Mouse (Mus musculus): Measurements from ENCODE around the gene Uba6. TPM values are rescaled to one million over a fixed set of nuclear protein-coding genes. Genes with fewer than 3 reads are reported as not detected.

Gene Uba6
- total RNA-seq (2014; fragmentation: Nextera tagmentation) (36.2 and 37.1 TPM in 2 replicates), total RNA-seq (2017) (25.6 and 30.7 TPM in 2 replicates), polyA plus RNA-seq (2012) (0.63 and 1.1 TPM in 2 replicates)

- Histone ChIP-seq H3K27me3 (ENCODE audit: insufficient read depth, low read length) (peaks cover 7% of the 10 kb centered on the region), H3K36me3 (replicated peaks) (peaks cover 16% of the 10 kb centered on the region), H3K9me3 (replicated peaks) (no peaks in the 10 kb centered on the region), H3K4me3 (ENCODE audit: low read depth, low read length) (peak within 1 kb of the TSS; percentile 92), H3K4me1 (ENCODE audit: insufficient read depth, low read depth, low read length) (peaks cover 13% of the 10 kb centered on the region)
- peak; percentile 99 for ATAC-seq (ENCODE audit: extremely low read depth, insufficient number of reproducible peaks, low FRiP score, poor library complexity, severe bottlenecking)
- peak; percentile 82 for DNase-seq (ENCODE audit: low spot score)
- TF ChIP-seq CTCF (IDR thresholded peaks at IDR 0.05; ENCODE audit: low read depth, low read length) (no peak), TAL1 (conservative IDR thresholded peaks at IDR 0.05; ENCODE audit: low read depth, low read length) (no peak), GATA2 (IDR thresholded peaks at IDR 0.05; ENCODE audit: borderline replicate concordance, low read depth, low read length) (no peak), GATA1 (IDR thresholded peaks at IDR 0.05; ENCODE audit: borderline replicate concordance, low read length) (no peak), POLR2AphosphoS5 (IDR thresholded peaks at IDR 0.05; ENCODE audit: insufficient replicate concordance, low read depth, low read length) (no peak)
These were observed at the start of gene Uba6 for GRCm38 (mm10) chr5:86172449-86173161. Gene Uba6, minus strand, starts transcription at chr5:86172803.

- Histone ChIP-seq H3K36me3 (replicated peaks) (no peaks in the 10 kb centered on the region), H3K9me3 (replicated peaks) (no peaks in the 10 kb centered on the region), H3K27me3 (ENCODE audit: insufficient read depth, low read length) (no peaks in the 10 kb centered on the region), H3K4me3 (ENCODE audit: low read depth, low read length) (no peak within 1 kb of the TSS), H3K4me1 (ENCODE audit: insufficient read depth, low read depth, low read length) (no peaks in the 10 kb centered on the region)
- DNase-seq (ENCODE audit: low spot score) (no peak), ATAC-seq (ENCODE audit: extremely low read depth, insufficient number of reproducible peaks, low FRiP score, poor library complexity, severe bottlenecking) (no peak)
- no peak for TF ChIP-seq POLR2AphosphoS5 (IDR thresholded peaks at IDR 0.05; ENCODE audit: insufficient replicate concordance, low read depth, low read length)
- TF ChIP-seq GATA1 (IDR thresholded peaks at IDR 0.05; ENCODE audit: borderline replicate concordance, low read length): no peak
- TF ChIP-seq TAL1 (conservative IDR thresholded peaks at IDR 0.05; ENCODE audit: low read depth, low read length): no peak
- no peak for TF ChIP-seq CTCF (IDR thresholded peaks at IDR 0.05; ENCODE audit: low read depth, low read length)
- no peak for TF ChIP-seq GATA2 (IDR thresholded peaks at IDR 0.05; ENCODE audit: borderline replicate concordance, low read depth, low read length)
These were observed 25.2 kb upstream of the Uba6 start, which contains the start of gene Gnrhr for GRCm38 (mm10) chr5:86197801-86198200. Gene Gnrhr, minus strand, starts transcription at chr5:86197901.

GRCm38 (mm10) chr5:86191356-86191755 is 18.8 kb upstream of the Uba6 start:
- peaks cover 3% of the 10 kb centered on the region; the same call in 1 of the 2 replicates for H3K27me3 ChIP-seq (ENCODE audit: insufficient read depth, low read length)
- no peaks in the 10 kb centered on the region for H3K9me3 ChIP-seq (replicated peaks)
- H3K36me3 ChIP-seq (replicated peaks): no peaks in the 10 kb centered on the region
- ATAC-seq (ENCODE audit: extremely low read depth, insufficient number of reproducible peaks, low FRiP score, poor library complexity, severe bottlenecking): peak; percentile 34; the same call in 1 of the 2 replicates
- no peak overlapping the region for H3K4me3 ChIP-seq (ENCODE audit: low read depth, low read length)
- TF ChIP-seq POLR2AphosphoS5 (IDR thresholded peaks at IDR 0.05; ENCODE audit: insufficient replicate concordance, low read depth, low read length) (no peak), TAL1 (conservative IDR thresholded peaks at IDR 0.05; ENCODE audit: low read depth, low read length) (no peak), CTCF (IDR thresholded peaks at IDR 0.05; ENCODE audit: low read depth, low read length) (no peak), GATA1 (IDR thresholded peaks at IDR 0.05; ENCODE audit: borderline replicate concordance, low read length) (no peak), GATA2 (IDR thresholded peaks at IDR 0.05; ENCODE audit: borderline replicate concordance, low read depth, low read length) (no peak)
- DNase-seq (ENCODE audit: low spot score): no peak
- no peaks in the 10 kb centered on the region for H3K4me1 ChIP-seq (ENCODE audit: insufficient read depth, low read depth, low read length)

GRCm38 (mm10) chr5:86190770-86191169 is 18.2 kb upstream of the Uba6 start:
- no peak for DNase-seq (ENCODE audit: low spot score)
- Histone ChIP-seq H3K9me3 (replicated peaks) (no peaks in the 10 kb centered on the region), H3K36me3 (replicated peaks) (no peaks in the 10 kb centered on the region), H3K4me1 (ENCODE audit: insufficient read depth, low read depth, low read length) (no peaks in the 10 kb centered on the region), H3K27me3 (ENCODE audit: insufficient read depth, low read length) (peaks cover 3% of the 10 kb centered on the region; the same call in 1 of the 2 replicates), H3K4me3 (ENCODE audit: low read depth, low read length) (no peak overlapping the region)
- ATAC-seq (ENCODE audit: extremely low read depth, insufficient number of reproducible peaks, low FRiP score, poor library complexity, severe bottlenecking): peak; percentile 63
- TF ChIP-seq GATA2 (IDR thresholded peaks at IDR 0.05; ENCODE audit: borderline replicate concordance, low read depth, low read length) (no peak), POLR2AphosphoS5 (IDR thresholded peaks at IDR 0.05; ENCODE audit: insufficient replicate concordance, low read depth, low read length) (no peak), CTCF (IDR thresholded peaks at IDR 0.05; ENCODE audit: low read depth, low read length) (peak; percentile 23; the same call in 1 of the 2 replicates)

GRCm38 (mm10) chr5:86190290-86190689 is 17.7 kb upstream of the Uba6 start:
- H3K4me1 ChIP-seq (ENCODE audit: insufficient read depth, low read depth, low read length): no peaks in the 10 kb centered on the region
- H3K27me3 ChIP-seq (ENCODE audit: insufficient read depth, low read length): peaks cover 3% of the 10 kb centered on the region; the same call in 1 of the 2 replicates
- no peak overlapping the region for H3K4me3 ChIP-seq (ENCODE audit: low read depth, low read length)
- no peak for TF ChIP-seq TAL1 (conservative IDR thresholded peaks at IDR 0.05; ENCODE audit: low read depth, low read length)
- TF ChIP-seq CTCF (IDR thresholded peaks at IDR 0.05; ENCODE audit: low read depth, low read length): no peak
- no peak for TF ChIP-seq GATA1 (IDR thresholded peaks at IDR 0.05; ENCODE audit: borderline replicate concordance, low read length)
- TF ChIP-seq GATA2 (IDR thresholded peaks at IDR 0.05; ENCODE audit: borderline replicate concordance, low read depth, low read length): no peak
- DNase-seq (ENCODE audit: low spot score): no peak
- no peak for ATAC-seq (ENCODE audit: extremely low read depth, insufficient number of reproducible peaks, low FRiP score, poor library complexity, severe bottlenecking)
- no peaks in the 10 kb centered on the region for H3K36me3 ChIP-seq (replicated peaks)
- no peaks in the 10 kb centered on the region for H3K9me3 ChIP-seq (replicated peaks)

- H3K4me1 ChIP-seq (ENCODE audit: insufficient read depth, low read depth, low read length): no peaks in the 10 kb centered on the region
- peaks cover 3% of the 10 kb centered on the region; the same call in 1 of the 2 replicates for H3K27me3 ChIP-seq (ENCODE audit: insufficient read depth, low read length)
- no peaks in the 10 kb centered on the region for H3K9me3 ChIP-seq (replicated peaks)
- H3K36me3 ChIP-seq (replicated peaks): no peaks in the 10 kb centered on the region
- TF ChIP-seq GATA1 (IDR thresholded peaks at IDR 0.05; ENCODE audit: borderline replicate concordance, low read length): no peak
- no peak for TF ChIP-seq CTCF (IDR thresholded peaks at IDR 0.05; ENCODE audit: low read depth, low read length)
- TF ChIP-seq POLR2AphosphoS5 (IDR thresholded peaks at IDR 0.05; ENCODE audit: insufficient replicate concordance, low read depth, low read length): no peak
- no peak for TF ChIP-seq TAL1 (conservative IDR thresholded peaks at IDR 0.05; ENCODE audit: low read depth, low read length)
- TF ChIP-seq GATA2 (IDR thresholded peaks at IDR 0.05; ENCODE audit: borderline replicate concordance, low read depth, low read length): no peak
- DNase-seq (ENCODE audit: low spot score) (no peak), ATAC-seq (ENCODE audit: extremely low read depth, insufficient number of reproducible peaks, low FRiP score, poor library complexity, severe bottlenecking) (no peak)
- no peak overlapping the region for H3K4me3 ChIP-seq (ENCODE audit: low read depth, low read length)
These were observed 14.8 kb upstream of the Uba6 start for GRCm38 (mm10) chr5:86187441-86187840.
